Mouse (Mus musculus): ENCODE results near the gene Abtb2. TPM values are rescaled to one million over a fixed set of nuclear protein-coding genes. Genes with fewer than 3 reads are reported as not detected.

Gene Abtb2
- polyA plus RNA-seq, 1 experiment from 2014 or later: 12.8 TPM

DNA sequence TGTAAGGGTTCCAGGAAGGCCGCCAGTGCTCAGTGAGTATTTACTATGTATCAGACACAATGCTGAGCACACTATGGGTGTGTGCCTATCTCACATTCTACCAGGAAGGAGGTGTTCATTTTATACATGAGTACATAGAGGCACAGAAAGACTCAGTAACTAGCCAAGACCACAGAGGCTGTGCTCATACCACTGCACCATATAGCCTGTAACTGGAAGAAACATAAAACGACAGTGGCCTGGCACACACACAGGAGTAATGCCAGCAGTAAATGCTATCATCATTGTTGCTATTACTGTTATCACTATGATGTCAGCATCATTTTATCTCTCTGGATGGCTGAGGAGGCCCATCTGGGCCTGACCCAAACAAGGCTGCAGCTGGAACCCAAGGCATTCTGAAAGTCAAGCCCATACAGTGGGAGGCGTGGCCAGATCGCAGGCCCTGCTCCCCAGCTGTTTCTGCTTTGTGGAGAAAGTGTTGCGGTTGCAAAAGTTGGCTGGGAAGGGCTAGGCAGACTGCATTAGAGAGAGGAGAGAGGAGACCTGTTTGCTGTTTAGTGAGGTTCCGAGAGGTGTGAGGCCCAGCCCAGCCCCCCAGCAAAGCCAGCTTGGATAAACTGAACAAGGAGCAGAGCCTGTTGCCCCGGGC is 118.9 kb downstream of the Abtb2 start:
- Histone ChIP-seq H3K27me3 (no peaks in the 10 kb centered on the region), H3K36me3 (0 out of 2 replicates have a peak, but pooled peaks cover 4% of the 10 kb centered on the region), H3K27ac (no peak overlapping the region), H3K4me3 (replicated peaks) (no peak overlapping the region), H3K9ac (replicated peaks) (no peak overlapping the region), H3K4me1 (replicated peaks) (peaks cover 21% of the 10 kb centered on the region), H3K9me3 (no peaks in the 10 kb centered on the region; the same call in 1 of the 2 replicates), H3K4me2 (replicated peaks) (no peak overlapping the region)
- no peak for ATAC-seq
- WGBS: 78% methylated on average over 7 of the region's 7 CpGs

DNA sequence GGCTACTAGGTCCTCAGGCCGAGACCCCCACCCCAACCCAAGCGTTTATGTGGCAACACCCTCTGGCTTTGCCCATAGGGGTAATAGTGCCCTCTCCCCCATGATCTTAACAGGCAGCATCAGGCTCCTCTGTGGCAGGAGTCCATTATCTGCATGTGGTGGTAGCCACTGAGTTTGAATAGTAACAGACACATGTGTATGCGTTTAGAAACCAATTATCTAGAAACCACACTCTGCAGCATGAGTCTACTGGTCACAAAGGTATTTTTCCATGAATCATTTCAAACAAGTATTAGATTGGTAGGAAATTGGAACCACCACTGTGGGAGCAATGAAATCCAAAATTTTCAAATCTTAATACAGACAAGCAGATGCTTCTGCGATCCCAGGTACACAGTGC is 119.5 kb downstream of the Abtb2 start:
- peaks cover 26% of the 10 kb centered on the region for H3K4me1 ChIP-seq (replicated peaks)
- no peak for ATAC-seq
- H3K27ac ChIP-seq: no peak overlapping the region
- no peaks in the 10 kb centered on the region for H3K27me3 ChIP-seq
- 90% methylated on average over 4 of the region's 4 CpGs for WGBS
- H3K9me3 ChIP-seq: no peaks in the 10 kb centered on the region; the same call in 1 of the 2 replicates
- no peak overlapping the region for H3K4me3 ChIP-seq (replicated peaks)
- no peak overlapping the region for H3K9ac ChIP-seq (replicated peaks)
- H3K36me3 ChIP-seq: 0 out of 2 replicates have a peak, but pooled peaks cover 4% of the 10 kb centered on the region
- H3K4me2 ChIP-seq (replicated peaks): no peak overlapping the region

DNA sequence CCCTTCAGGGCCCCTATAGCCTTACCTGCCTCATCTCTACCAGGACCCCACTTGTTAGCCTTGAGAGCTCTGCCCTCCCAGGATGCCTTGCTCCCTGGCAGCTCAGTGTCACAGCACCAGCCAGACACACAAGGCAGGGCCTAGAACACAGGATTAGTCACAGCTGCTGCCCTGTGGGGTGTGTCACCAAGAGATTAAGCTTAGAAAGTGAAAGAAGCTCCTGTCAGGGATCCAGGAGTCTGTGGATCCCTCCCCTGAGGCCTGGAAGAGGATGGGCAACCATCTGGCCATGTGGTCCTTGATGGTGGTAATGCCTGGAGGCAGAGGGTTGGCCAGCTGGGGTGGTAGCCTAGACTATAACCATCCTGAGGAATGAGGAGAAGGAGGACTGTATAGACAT is 121.0 kb downstream of the Abtb2 start:
- H3K36me3 ChIP-seq: 0 out of 2 replicates have a peak, but pooled peaks cover 4% of the 10 kb centered on the region
- no peak overlapping the region for H3K4me2 ChIP-seq (replicated peaks)
- ATAC-seq: no peak; the same call in 1 of the 2 replicates
- H3K27me3 ChIP-seq: 0 out of 2 replicates have a peak, but pooled peaks cover 3% of the 10 kb centered on the region
- peaks cover 34% of the 10 kb centered on the region for H3K4me1 ChIP-seq (replicated peaks)
- no peak overlapping the region for H3K4me3 ChIP-seq (replicated peaks)
- no peak overlapping the region for H3K9ac ChIP-seq (replicated peaks)
- H3K27ac ChIP-seq: no peak overlapping the region
- H3K9me3 ChIP-seq: no peaks in the 10 kb centered on the region; the same call in 1 of the 2 replicates

DNA sequence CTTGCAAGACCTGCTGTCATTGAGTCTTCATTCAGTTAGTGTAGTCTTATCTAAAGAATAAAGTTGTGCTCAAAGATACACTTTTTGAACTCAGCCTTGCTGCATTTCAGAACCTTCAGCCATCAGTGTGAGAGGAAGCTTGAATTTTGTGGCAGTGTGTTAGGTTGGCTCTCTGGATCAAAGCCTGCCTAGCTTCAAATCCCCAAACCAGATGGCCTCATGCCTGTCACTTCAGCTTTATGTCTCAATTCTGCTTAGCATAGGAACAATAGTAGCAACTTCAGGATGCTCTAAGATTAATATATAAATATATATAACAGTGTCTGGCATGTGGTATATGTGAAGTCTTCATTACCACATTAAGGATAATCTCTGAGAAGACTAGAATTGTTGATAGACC is 121.8 kb downstream of the Abtb2 start:
- Histone ChIP-seq H3K4me1 (replicated peaks) (peaks cover 30% of the 10 kb centered on the region), H3K9ac (replicated peaks) (no peak overlapping the region), H3K27me3 (0 out of 2 replicates have a peak, but pooled peaks cover 6% of the 10 kb centered on the region), H3K4me3 (replicated peaks) (no peak overlapping the region), H3K4me2 (replicated peaks) (no peak overlapping the region), H3K27ac (no peak overlapping the region), H3K36me3 (0 out of 2 replicates have a peak, but pooled peaks cover 4% of the 10 kb centered on the region), H3K9me3 (no peaks in the 10 kb centered on the region; the same call in 1 of the 2 replicates)
- no peak for ATAC-seq

DNA sequence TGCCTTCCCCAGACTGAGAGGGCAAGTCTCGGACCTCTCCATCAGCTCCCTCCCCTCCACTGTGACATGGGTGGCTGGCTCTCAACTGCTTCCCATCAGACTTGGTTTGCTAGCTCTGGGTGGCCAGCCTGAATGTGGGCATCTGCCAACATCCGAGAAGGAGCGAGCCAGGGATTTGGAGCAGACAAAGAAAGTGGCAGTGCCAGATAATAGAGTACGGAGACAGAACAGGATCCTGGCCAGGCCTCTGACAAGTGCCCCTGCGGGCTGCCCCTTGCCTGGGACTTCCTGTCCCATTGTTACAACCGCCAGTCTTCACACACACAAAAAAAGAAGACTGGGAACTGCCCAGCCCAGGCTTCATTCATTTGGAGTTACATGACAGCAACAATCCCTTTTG is 124.3 kb downstream of the Abtb2 start:
- Histone ChIP-seq H3K4me1 (replicated peaks) (peaks cover 30% of the 10 kb centered on the region), H3K9ac (replicated peaks) (no peak overlapping the region), H3K4me2 (replicated peaks) (no peak overlapping the region), H3K36me3 (no peaks in the 10 kb centered on the region), H3K4me3 (replicated peaks) (no peak overlapping the region), H3K27me3 (0 out of 2 replicates have a peak, but pooled peaks cover 6% of the 10 kb centered on the region), H3K9me3 (no peaks in the 10 kb centered on the region; the same call in 1 of the 2 replicates), H3K27ac (peak overlapping the region; percentile 74)
- 7% methylated on average over 6 of the region's 6 CpGs for WGBS
- ATAC-seq: peak; percentile 89

DNA sequence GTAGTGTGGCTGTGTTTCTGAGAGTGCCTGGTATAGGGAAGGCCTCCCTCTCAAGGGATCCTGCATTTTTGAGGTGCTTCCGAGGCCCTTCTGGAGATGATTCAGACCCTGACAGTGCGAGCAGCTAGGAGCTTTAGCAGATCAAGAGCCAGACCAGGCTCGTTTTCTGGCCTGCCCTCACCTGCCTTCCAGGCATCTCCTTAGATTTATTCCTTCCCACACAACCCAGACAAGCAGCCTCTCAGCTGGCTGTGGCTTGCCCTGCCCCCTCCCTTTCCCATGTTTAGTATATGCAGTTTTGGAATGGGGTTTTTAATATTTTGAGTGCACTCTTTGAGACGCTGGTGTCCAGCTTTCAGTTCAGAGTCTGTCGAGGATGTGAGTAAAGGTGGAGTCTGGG is 124.7 kb downstream of the Abtb2 start:
- Histone ChIP-seq H3K36me3 (no peaks in the 10 kb centered on the region), H3K4me3 (replicated peaks) (no peak overlapping the region), H3K27me3 (0 out of 2 replicates have a peak, but pooled peaks cover 6% of the 10 kb centered on the region), H3K9me3 (no peaks in the 10 kb centered on the region; the same call in 1 of the 2 replicates), H3K4me2 (replicated peaks) (no peak overlapping the region), H3K4me1 (replicated peaks) (peaks cover 30% of the 10 kb centered on the region), H3K9ac (replicated peaks) (no peak overlapping the region), H3K27ac (peak overlapping the region; percentile 74)
- 43% methylated on average over 5 of the region's 5 CpGs for WGBS
- peak; percentile 38; the same call in 1 of the 2 replicates for ATAC-seq

DNA sequence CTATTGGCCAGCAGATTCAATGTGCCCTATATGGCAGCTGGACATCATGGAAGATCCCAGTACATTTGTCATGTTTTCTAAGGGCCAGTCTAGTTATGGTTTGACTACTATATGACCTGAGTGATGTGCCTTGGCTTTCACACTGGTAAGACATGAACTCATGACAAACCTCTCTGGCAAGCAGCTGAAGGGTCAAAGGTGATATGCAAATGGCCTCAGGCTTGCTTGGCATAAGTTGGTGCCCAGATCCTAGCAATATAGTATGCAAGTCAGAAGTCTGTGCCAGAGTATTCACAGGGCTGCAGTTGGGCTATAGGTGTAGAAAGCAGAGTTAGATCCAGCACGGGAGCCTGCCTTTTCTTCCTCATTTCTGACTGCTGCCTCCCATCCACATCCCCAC is 125.2 kb downstream of the Abtb2 start:
- H3K4me1 ChIP-seq (replicated peaks): peaks cover 30% of the 10 kb centered on the region
- no peak overlapping the region for H3K4me3 ChIP-seq (replicated peaks)
- H3K27ac ChIP-seq: peak overlapping the region; percentile 74; the same call in 1 of the 2 replicates
- H3K4me2 ChIP-seq (replicated peaks): no peak overlapping the region
- H3K36me3 ChIP-seq: no peaks in the 10 kb centered on the region
- WGBS: 86% methylated on average over 1 of the region's 1 CpGs
- no peak overlapping the region for H3K9ac ChIP-seq (replicated peaks)
- 0 out of 2 replicates have a peak, but pooled peaks cover 6% of the 10 kb centered on the region for H3K27me3 ChIP-seq
- no peaks in the 10 kb centered on the region; the same call in 1 of the 2 replicates for H3K9me3 ChIP-seq
- ATAC-seq: no peak

DNA sequence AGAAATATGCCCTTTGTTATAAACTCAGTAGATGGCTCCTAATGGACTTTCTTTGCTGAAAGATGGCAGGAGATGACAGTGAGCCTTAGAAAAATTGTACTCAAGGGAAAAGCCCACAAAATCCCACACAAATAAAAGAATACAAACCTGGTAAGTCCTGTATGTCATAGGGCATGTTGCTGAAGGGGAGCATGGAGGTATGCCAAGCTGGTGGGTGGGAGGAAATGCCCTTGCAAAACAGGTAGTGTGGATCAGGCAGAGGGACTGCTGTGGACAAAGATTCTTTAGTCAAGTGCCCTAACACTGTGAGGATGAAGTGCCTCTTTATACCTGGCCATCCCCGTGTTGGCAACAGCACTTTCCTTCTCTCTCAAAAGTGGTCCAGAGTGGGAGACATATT is 126.7 kb downstream of the Abtb2 start:
- no peaks in the 10 kb centered on the region for H3K36me3 ChIP-seq
- H3K27ac ChIP-seq: no peak overlapping the region
- no peak overlapping the region for H3K4me2 ChIP-seq (replicated peaks)
- no peak overlapping the region for H3K4me3 ChIP-seq (replicated peaks)
- peaks cover 20% of the 10 kb centered on the region for H3K4me1 ChIP-seq (replicated peaks)
- no peak overlapping the region for H3K9ac ChIP-seq (replicated peaks)
- 0 out of 2 replicates have a peak, but pooled peaks cover 6% of the 10 kb centered on the region for H3K27me3 ChIP-seq
- WGBS: 82% methylated on average over 1 of the region's 1 CpGs
- no peaks in the 10 kb centered on the region; the same call in 1 of the 2 replicates for H3K9me3 ChIP-seq
- ATAC-seq: no peak

DNA sequence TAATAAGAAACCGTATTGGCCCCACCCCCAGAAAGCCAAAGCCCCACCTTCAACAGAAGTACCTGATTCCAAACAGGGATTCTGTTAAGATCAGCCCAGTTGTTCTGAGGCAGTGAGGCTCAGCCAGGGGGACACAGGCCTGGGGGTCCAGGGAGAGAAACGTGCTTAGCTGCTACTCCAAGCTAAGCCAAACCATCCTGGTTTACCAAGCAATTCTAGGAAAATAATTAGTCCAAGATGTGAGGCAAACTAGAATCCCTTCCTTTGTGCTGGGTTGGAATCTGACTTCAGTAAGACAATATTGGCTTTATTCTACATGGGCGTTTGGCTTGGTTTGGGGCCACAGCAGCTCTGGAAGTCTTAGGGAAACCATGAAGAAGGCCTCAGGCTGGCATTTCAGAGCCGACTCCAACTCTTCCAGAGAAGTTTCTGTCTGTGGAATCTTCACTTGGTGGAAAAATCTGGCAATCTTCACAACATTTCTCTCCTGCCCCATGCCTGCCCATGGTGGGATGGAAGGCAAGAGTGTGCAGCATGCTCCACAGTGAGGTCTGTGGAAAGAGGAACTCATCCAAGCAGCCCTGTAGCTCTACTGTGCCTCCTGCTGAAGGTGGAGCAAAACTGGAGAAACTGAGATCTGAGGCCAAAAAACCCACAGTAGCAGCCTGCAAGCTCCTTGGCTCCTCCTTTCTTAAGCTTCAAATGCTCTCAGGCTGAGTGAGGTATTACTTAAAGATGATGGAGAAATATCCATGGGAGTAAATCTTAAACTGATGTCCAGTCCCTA is 128.9 kb downstream of the Abtb2 start:
- Histone ChIP-seq H3K36me3 (no peaks in the 10 kb centered on the region), H3K27ac (no peak overlapping the region), H3K4me1 (replicated peaks) (peaks cover 16% of the 10 kb centered on the region), H3K4me2 (replicated peaks) (no peak overlapping the region), H3K9me3 (no peaks in the 10 kb centered on the region), H3K27me3 (0 out of 2 replicates have a peak, but pooled peaks cover 6% of the 10 kb centered on the region), H3K9ac (replicated peaks) (no peak overlapping the region), H3K4me3 (replicated peaks) (no peak overlapping the region)
- ATAC-seq: no peak
- WGBS: 78% methylated on average over 4 of the region's 4 CpGs

DNA sequence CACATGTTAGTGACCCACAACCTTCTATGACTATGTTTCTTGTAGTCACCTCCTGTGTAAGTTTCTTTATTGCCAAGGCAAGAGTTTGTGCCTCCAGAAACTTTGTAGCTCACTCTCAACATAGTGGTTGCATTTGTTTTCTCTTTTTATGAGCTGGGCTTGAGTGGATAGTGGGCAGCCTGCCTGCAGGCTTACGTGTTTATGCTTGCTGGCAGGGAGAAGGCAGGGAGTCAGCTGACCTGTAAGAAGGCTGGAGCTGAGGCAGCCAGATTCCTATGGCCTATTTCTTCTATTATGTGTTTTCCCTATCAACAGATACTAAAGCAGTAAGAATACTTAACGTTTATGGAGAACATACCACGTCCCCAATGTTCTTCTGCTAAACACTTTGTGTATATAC is 130.1 kb downstream of the Abtb2 start:
- Histone ChIP-seq H3K36me3 (no peaks in the 10 kb centered on the region), H3K4me3 (replicated peaks) (no peak overlapping the region), H3K27me3 (0 out of 2 replicates have a peak, but pooled peaks cover 6% of the 10 kb centered on the region), H3K4me1 (replicated peaks) (peaks cover 12% of the 10 kb centered on the region), H3K4me2 (replicated peaks) (no peak overlapping the region), H3K9me3 (no peaks in the 10 kb centered on the region), H3K27ac (no peak overlapping the region), H3K9ac (replicated peaks) (no peak overlapping the region)
- ATAC-seq: no peak
- 82% methylated on average over 3 of the region's 3 CpGs for WGBS

DNA sequence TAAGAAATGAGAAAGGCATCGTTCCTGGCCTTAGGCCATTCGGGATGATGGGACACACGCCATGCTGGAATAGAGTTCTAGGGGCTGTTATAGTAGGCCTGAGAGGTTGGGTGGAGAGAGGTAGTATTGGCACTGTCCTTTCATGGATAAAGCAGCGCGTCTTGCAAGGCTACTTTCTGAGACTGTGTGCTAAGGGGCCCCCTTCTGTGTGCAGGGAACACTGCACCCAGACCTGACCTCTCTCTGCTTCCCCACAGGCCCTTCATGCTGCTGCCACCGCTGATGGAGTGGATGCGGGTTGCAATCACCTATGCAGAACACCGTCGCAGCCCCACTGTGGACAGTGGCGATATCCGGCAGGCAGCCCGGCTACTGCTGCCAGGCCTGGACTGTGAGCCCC is 134.4 kb downstream of the Abtb2 start:
- ATAC-seq: peak; percentile 50
- H3K27ac ChIP-seq: no peak overlapping the region
- no peak overlapping the region for H3K4me2 ChIP-seq (replicated peaks)
- H3K4me1 ChIP-seq (replicated peaks): 0 out of 2 replicates have a peak, but pooled peaks cover 10% of the 10 kb centered on the region
- no peak overlapping the region for H3K9ac ChIP-seq (replicated peaks)
- no peaks in the 10 kb centered on the region for H3K9me3 ChIP-seq
- peaks cover 33% of the 10 kb centered on the region for H3K36me3 ChIP-seq
- no peak overlapping the region for H3K4me3 ChIP-seq (replicated peaks)
- 79% methylated on average over 12 of the region's 12 CpGs for WGBS
- H3K27me3 ChIP-seq: no peaks in the 10 kb centered on the region

DNA sequence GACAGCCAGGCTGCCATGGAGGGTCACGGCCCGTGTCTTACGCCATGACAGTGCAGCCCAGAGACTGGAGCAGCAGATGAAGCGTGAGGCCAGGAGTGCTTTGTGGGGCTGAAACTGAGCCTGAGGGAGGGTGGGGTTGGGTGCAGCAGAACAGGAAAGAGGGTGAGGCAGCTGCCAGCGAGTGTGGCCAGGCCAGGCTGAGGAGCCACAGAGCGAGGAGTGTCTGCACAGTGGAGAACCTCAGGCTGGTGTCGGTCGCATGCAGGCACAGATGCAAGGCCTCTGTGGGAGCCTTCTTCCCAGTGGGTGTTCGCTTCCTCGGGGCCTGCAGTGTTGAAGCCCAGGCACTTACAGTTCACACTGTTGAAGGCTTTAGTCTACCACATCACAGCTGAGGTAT is 137.2 kb downstream of the Abtb2 start:
- H3K27ac ChIP-seq: no peak overlapping the region
- no peak overlapping the region for H3K4me3 ChIP-seq (replicated peaks)
- no peaks in the 10 kb centered on the region for H3K9me3 ChIP-seq
- peaks cover 57% of the 10 kb centered on the region for H3K36me3 ChIP-seq
- H3K27me3 ChIP-seq: no peaks in the 10 kb centered on the region
- WGBS: 85% methylated on average over 10 of the region's 10 CpGs
- ATAC-seq: no peak
- no peak overlapping the region for H3K9ac ChIP-seq (replicated peaks)
- H3K4me2 ChIP-seq (replicated peaks): no peak overlapping the region
- H3K4me1 ChIP-seq (replicated peaks): peaks cover 23% of the 10 kb centered on the region
